Mouse (Mus musculus) embryonic stem cell, embryonic (primary cell): ENCODE measurements around the gene Espl1.

Experiments used
- CTCF ChIA-PET, 4 experiments: fragments of 300-600 bp in 2 of 4; fragments of 350-600 bp in 2 of 4; sonication (Branson Sonifier 250); formaldehyde crosslinking; loops; one replicate each; lab custom pipeline; 2022; ENCODE audit warnings: inconsistent platforms in 2 of 4; lab: Charles Lee
- POLR2A ChIA-PET, 4 experiments: fragments of 300-600 bp in 2 of 4; fragments of 350-600 bp in 2 of 4; sonication (Branson Sonifier 250); formaldehyde crosslinking; loops; one replicate each; lab custom pipeline; 2022; ENCODE audit warnings: antibody characterized with exemption in 4 of 4, inconsistent platforms in 1 of 4; lab: Charles Lee

Gene Espl1

GRCm38 (mm10) chr15:102258581-102259253, 37.3 kb upstream of the Espl1 start:
- POLR2A ChIA-PET, result interaction anchor here in 3 of 4 experiments (0.5 to 5.4 kb wide), 23 partner anchors 9 to 464 kb away, joined by 3 to 40 read pairs (median 3); partner anchors contain the start of genes Gm9918 (in 1 of the 3), Mfsd5 (in 1 of the 3), Soat2 (in 1 of the 3) and Zfp740 (in 1 of the 3)

GRCm38 (mm10) chr15:102262582-102262981, 33.5 kb upstream of the Espl1 start:
- ChIA-PET POLR2A (interaction anchor here in 3 of 4 experiments (0.5 to 2.2 kb wide), 19 partner anchors 9 to 1149 kb away, joined by 3 to 10 read pairs (median 3); partner anchors contain the start of genes Map3k12 (in 1 of the 3) and Zfp740 (in 1 of the 3)), CTCF (interaction anchor here in 2 of 4 experiments (0.5 to 1.0 kb wide), 3 partner anchors 16 to 1022 kb away, joined by 3 to 6 read pairs (median 3); no protein-coding TSS in a partner anchor)

More at GRCm38 (mm10) chr15:102258581-102259253, 37.3 kb upstream of the Espl1 start:
- CTCF ChIA-PET, result interaction anchor here (0.6 to 1.6 kb wide), 13 partner anchors 12 to 151 kb away, joined by 3 to 9 read pairs (median 3); partner anchors contain the start of genes Soat2 (in 1 of the 4) and Spryd3 (in 1 of the 4)

- ChIA-PET CTCF (interaction anchor here in 1 of 4 experiments (0.5 to 1.0 kb wide), 2 partner anchors 15 to 39 kb away, joined by 3 to 6 read pairs; no protein-coding TSS in a partner anchor), POLR2A (interaction anchor here in 3 of 4 experiments (0.5 to 2.2 kb wide), 15 partner anchors 8 to 1149 kb away, joined by 3 to 10 read pairs (median 3); partner anchors contain the start of gene Zfp740 (in 1 of the 3))
Measured at GRCm38 (mm10) chr15:102263037-102263436, 33.0 kb upstream of the Espl1 start.

- POLR2A ChIA-PET, result interaction anchor here in 2 of 4 experiments (0.6 to 2.4 kb wide), 3 partner anchors 15 to 19 kb away, joined by 3 to 6 read pairs (median 3); no protein-coding TSS in a partner anchor
- CTCF ChIA-PET, result interaction anchor here (0.5 to 1.3 kb wide), 7 partner anchors 14 to 109 kb away, joined by 4 to 11 read pairs (median 5); no protein-coding TSS in a partner anchor
Measured at GRCm38 (mm10) chr15:102265548-102265947, 30.5 kb upstream of the Espl1 start.

- CTCF ChIA-PET, result interaction anchor here in 3 of 4 experiments (0.6 to 1.8 kb wide), 5 partner anchors 29 to 85 kb away, joined by 3 to 7 read pairs (median 5); no protein-coding TSS in a partner anchor
Measured at GRCm38 (mm10) chr15:102270274-102270960, 25.6 kb upstream of the Espl1 start, which contains the start of gene Gm9918. Gene Gm9918 (plus strand): TSS chr15:102270563.

GRCm38 (mm10) chr15:102271441-102271840, 24.6 kb upstream of the Espl1 start:
- ChIA-PET POLR2A (interaction anchor here in 3 of 4 experiments (0.7 to 1.5 kb wide), 18 partner anchors 8 to 199 kb away, joined by 3 to 9 read pairs (median 4); partner anchors contain the start of genes Espl1 (in 1 of the 3), Mfsd5 (in 1 of the 3), Pcbp2 (in 1 of the 3) and Rarg (in 1 of the 3)), CTCF (interaction anchor here in 3 of 4 experiments (0.6 to 1.8 kb wide), 10 partner anchors 13 to 71 kb away, joined by 3 to 7 read pairs (median 3); no protein-coding TSS in a partner anchor)

More at GRCm38 (mm10) chr15:102270274-102270960, 25.6 kb upstream of the Espl1 start, which contains the start of gene Gm9918:
- POLR2A ChIA-PET, result interaction anchor here (0.7 to 1.8 kb wide), 20 partner anchors 8 to 200 kb away, joined by 3 to 6 read pairs (median 3); partner anchors contain the start of genes Mfsd5 (in 2 of the 4), Csad (in 1 of the 4), Espl1 (in 1 of the 4) and Pcbp2 (in 1 of the 4)

GRCm38 (mm10) chr15:102273982-102274716, 21.9 kb upstream of the Espl1 start:
- POLR2A ChIA-PET, result interaction anchor here in 1 of 4 experiments (0.9 to 1.1 kb wide), 2 partner anchors 12 to 38 kb away, joined by 3 read pairs; no protein-coding TSS in a partner anchor
- CTCF ChIA-PET, result no interaction called here

- ChIA-PET POLR2A (interaction anchor here (0.5 to 2.9 kb wide), 35 partner anchors 8 to 392 kb away, joined by 3 to 18 read pairs (median 6); partner anchors contain the start of genes Espl1 (in 2 of the 4), Sp1 (in 2 of the 4), Csad (in 1 of the 4) and Gm9918 (in 1 of the 4)), CTCF (interaction anchor here (0.6 to 2.7 kb wide), 11 partner anchors 16 to 763 kb away, joined by 3 to 10 read pairs (median 4); partner anchors contain the start of gene Tarbp2 (in 1 of the 4))
Measured at GRCm38 (mm10) chr15:102278726-102279091, 17.4 kb upstream of the Espl1 start.

GRCm38 (mm10) chr15:102279092-102279782, 16.8 kb upstream of the Espl1 start, which contains the start of gene Mfsd5:
Gene Mfsd5 (plus strand): TSS chr15:102279454.
- CTCF ChIA-PET, result interaction anchor here (0.6 to 2.7 kb wide), 12 partner anchors 14 to 762 kb away, joined by 3 to 10 read pairs (median 4); partner anchors contain the start of gene Tarbp2 (in 1 of the 4)
- POLR2A ChIA-PET, result interaction anchor here (0.5 to 2.9 kb wide), 59 partner anchors 9 to 392 kb away, joined by 3 to 18 read pairs (median 4); partner anchors contain the start of genes Espl1 (in 3 of the 4), Gm9918 (in 2 of the 4), Sp1 (in 2 of the 4) and Aaas (in 1 of the 4)

- ChIA-PET POLR2A (interaction anchor here (0.5 to 2.9 kb wide), 60 partner anchors 9 to 307 kb away, joined by 3 to 18 read pairs (median 4); partner anchors contain the start of genes Espl1 (in 3 of the 4), Sp1 (in 3 of the 4), Aaas (in 1 of the 4) and Csad (in 1 of the 4)), CTCF (interaction anchor here (0.5 to 2.7 kb wide), 16 partner anchors 14 to 1113 kb away, joined by 3 to 10 read pairs (median 4); partner anchors contain the start of genes Calcoco1 (in 1 of the 4) and Tarbp2 (in 1 of the 4))
Measured at GRCm38 (mm10) chr15:102279783-102280520, 16.1 kb upstream of the Espl1 start.

GRCm38 (mm10) chr15:102280623-102281022, 15.4 kb upstream of the Espl1 start:
- POLR2A ChIA-PET, result interaction anchor here in 3 of 4 experiments (0.5 to 2.9 kb wide), 28 partner anchors 8 to 277 kb away, joined by 3 to 18 read pairs (median 4); partner anchors contain the start of genes Espl1 (in 1 of the 3), Gm9918 (in 1 of the 3), Krt8 (in 1 of the 3) and Pfdn5 (in 1 of the 3)
- CTCF ChIA-PET, result interaction anchor here in 2 of 4 experiments (0.6 to 2.7 kb wide), 6 partner anchors 40 to 446 kb away, joined by 3 to 10 read pairs (median 4); partner anchors contain the start of gene Tarbp2 (in 1 of the 2)

GRCm38 (mm10) chr15:102282463-102283292, 13.4 kb upstream of the Espl1 start:
- POLR2A ChIA-PET, result interaction anchor here in 3 of 4 experiments (0.7 to 1.7 kb wide), 8 partner anchors 13 to 123 kb away, joined by 3 to 4 read pairs (median 3); partner anchors contain the start of genes Espl1 (in 1 of the 3) and Sp1 (in 1 of the 3)
- CTCF ChIA-PET, result interaction anchor here in 2 of 4 experiments (0.6 to 1.0 kb wide), 4 partner anchors 9 to 176 kb away, joined by 3 to 4 read pairs (median 4); no protein-coding TSS in a partner anchor

- POLR2A ChIA-PET, result interaction anchor here in 3 of 4 experiments (0.6 to 1.6 kb wide), 11 partner anchors 11 to 1037 kb away, joined by 3 to 4 read pairs (median 3); partner anchors contain the start of gene Sp1 (in 1 of the 3)
- CTCF ChIA-PET, result interaction anchor here in 1 of 4 experiments (0.6 to 1.1 kb wide), 4 partner anchors 98 to 177 kb away, joined by 3 to 4 read pairs (median 3); no protein-coding TSS in a partner anchor
Measured at GRCm38 (mm10) chr15:102283648-102284047, 12.4 kb upstream of the Espl1 start.
